Mouse (Mus musculus) kidney, adult 2 months (tissue): ENCODE results near the gene 1810055G02Rik.

Experiments
- CTCF ChIP-seq: fragments of 200-500 bp; conservative IDR thresholded peaks from 2 replicates; pipeline ENCODE4 v1.5.1; 2011; ENCODE audit warnings: low read depth, mild to moderate bottlenecking, control low read depth, low read length, moderate library complexity, mixed read lengths; ENCODE audit not compliant: insufficient read depth, insufficient read length
- POLR2A ChIP-seq: fragments of 200-500 bp; IDR thresholded peaks from one replicate; pipeline ENCODE4 v1.6.1; 2011; ENCODE audit warnings: low read depth, low read length, control low read depth

DNA sequence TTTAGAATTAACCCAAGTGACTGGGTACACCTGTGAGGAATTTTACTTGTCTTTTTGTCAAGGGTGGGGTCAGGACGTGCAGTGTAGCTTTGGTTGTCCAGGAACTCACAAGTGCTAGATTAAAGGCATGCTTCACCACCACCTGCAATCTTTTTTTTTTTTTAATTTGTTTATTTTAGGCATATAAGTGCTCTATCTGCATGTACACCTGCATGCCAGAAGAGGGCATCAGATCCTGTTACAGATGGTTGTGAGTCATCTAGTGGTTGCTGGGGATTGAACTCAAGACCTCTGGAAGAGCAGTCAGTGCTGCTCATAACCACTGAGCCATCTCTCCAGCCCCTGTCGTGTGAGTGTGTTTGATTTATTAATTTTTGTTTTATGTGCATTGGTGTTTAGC lies 20.8 kb downstream of the 1810055G02Rik start:
- TF ChIP-seq CTCF = no peak
- no peak for TF ChIP-seq POLR2A
